Mouse (Mus musculus) hindbrain, embryonic 15.5 days (tissue): ENCODE results near the gene Hoxd11. TPM values are rescaled to one million over a fixed set of nuclear protein-coding genes. Genes with fewer than 3 reads are reported as not detected.

Source experiments
- ATAC-seq: fragments of 200-750 bp; cut with Nextera tagmentation; 2 replicates; pipeline ENCODE4 v1.8.0; 2017; ENCODE audit warnings: low read depth, moderate number of reproducible peaks, moderate TSS enrichment; ENCODE audit not compliant: low FRiP score
- H3K27ac ChIP-seq: fragments of 300-500 bp; sonication (generic); replicated peaks from 2 replicates; pipeline ENCODE4 v1.5.1; 2015; ENCODE audit warnings: mild to moderate bottlenecking, inconsistent platforms
- H3K27me3 ChIP-seq: fragments of 300-500 bp; sonication (generic); 2 replicates; pipeline ENCODE4 v1.6.1; 2015; ENCODE audit warnings: control low read depth, inconsistent platforms
- H3K36me3 ChIP-seq: fragments of 300-500 bp; sonication (generic); 2 replicates; pipeline ENCODE4 v1.6.1; 2015; ENCODE audit warnings: control low read depth, inconsistent platforms
- H3K4me1 ChIP-seq: fragments of 300-500 bp; sonication (generic); replicated peaks from 2 replicates; pipeline ENCODE4 v1.6.1; 2015; ENCODE audit warnings: control low read depth, inconsistent platforms
- H3K4me2 ChIP-seq: fragments of 300-500 bp; sonication (generic); 2 replicates; pipeline ENCODE4 v1.6.1; 2015; ENCODE audit warnings: moderate library complexity, mild to moderate bottlenecking, inconsistent platforms
- H3K4me3 ChIP-seq: fragments of 300-500 bp; sonication (generic); 2 replicates; pipeline ENCODE4 v1.5.1; 2015; ENCODE audit warnings: mild to moderate bottlenecking, inconsistent platforms
- H3K9ac ChIP-seq: fragments of 300-500 bp; sonication (generic); 2 replicates; pipeline ENCODE4 v1.6.1; 2015; ENCODE audit warnings: inconsistent platforms
- H3K9me3 ChIP-seq: fragments of 300-500 bp; sonication (generic); 2 replicates; pipeline ENCODE4 v1.6.1; 2016; ENCODE audit warnings: control low read depth, inconsistent platforms
- WGBS: fragments of 180-500 bp; shearing (Covaris S2); methylation state at CpG from one replicate; pipeline ENCODE4 v1.1.7; 2015; 5-methylcytosine and 5-hydroxymethylcytosine counted together
- polyA plus RNA-seq: library from polyadenylated mRNA; unstranded; fragments of >200 nt; fragmentation: Nextera tagmentation; extraction: Ambion mirVana; gene quantifications from 2 replicates; pipeline ENCODE4 v1.2.1, GENCODE M21; 2015

Gene Hoxd11
- polyA plus RNA-seq, 1 experiment from 2014 or later: not detected

- Histone ChIP-seq H3K9me3 (no peaks in the 10 kb centered on the region), H3K9ac (no peak overlapping the region), H3K4me3 (peak overlapping the region; percentile 34), H3K27me3 (peaks cover 81% of the 10 kb centered on the region), H3K36me3 (no peaks in the 10 kb centered on the region), H3K4me2 (no peak overlapping the region), H3K4me1 (peaks cover 12% of the 10 kb centered on the region), H3K27ac (no peak overlapping the region; the same call in 1 of the 2 replicates)
- 6% methylated on average over 19 of the region's 19 CpGs for WGBS
- ATAC-seq: no peak
Observed at GRCm38 (mm10) chr2:74713239-74714150, 34.1 kb downstream of the Hoxd11 start.

GRCm38 (mm10) chr2:74714156-74714789 lies 34.9 kb downstream of the Hoxd11 start:
- Histone ChIP-seq H3K4me1 (peaks cover 12% of the 10 kb centered on the region), H3K36me3 (no peaks in the 10 kb centered on the region), H3K4me2 (peak overlapping the region; percentile 66; the same call in 1 of the 2 replicates), H3K9me3 (no peaks in the 10 kb centered on the region), H3K9ac (no peak overlapping the region), H3K27me3 (peaks cover 81% of the 10 kb centered on the region), H3K4me3 (peak overlapping the region; percentile 34), H3K27ac (no peak overlapping the region; the same call in 1 of the 2 replicates)
- no peak for ATAC-seq
- WGBS: 6% methylated on average over 18 of the region's 18 CpGs

- H3K4me3 ChIP-seq: 0 out of 2 replicates have a peak overlapping the region, but pooled peaks have one; percentile 34
- peaks cover 80% of the 10 kb centered on the region for H3K27me3 ChIP-seq
- no peaks in the 10 kb centered on the region for H3K36me3 ChIP-seq
- WGBS: under 1% methylated on average over 14 of the region's 14 CpGs
- no peaks in the 10 kb centered on the region for H3K9me3 ChIP-seq
- no peak overlapping the region for H3K9ac ChIP-seq
- H3K27ac ChIP-seq: no peak overlapping the region
- peak overlapping the region; percentile 66 for H3K4me2 ChIP-seq
- H3K4me1 ChIP-seq: peaks cover 12% of the 10 kb centered on the region
- no peak; the same call in 1 of the 2 replicates for ATAC-seq
Observed at GRCm38 (mm10) chr2:74714881-74715280, 35.5 kb downstream of the Hoxd11 start.

GRCm38 (mm10) chr2:74715504-74716241 lies 36.3 kb downstream of the Hoxd11 start:
- 3% methylated on average over 26 of the region's 26 CpGs for WGBS
- peak overlapping the region; percentile 37 for H3K4me3 ChIP-seq
- H3K4me1 ChIP-seq: peaks cover 12% of the 10 kb centered on the region
- H3K36me3 ChIP-seq: no peaks in the 10 kb centered on the region
- H3K27ac ChIP-seq: no peak overlapping the region
- peak overlapping the region; percentile 66 for H3K4me2 ChIP-seq
- no peak overlapping the region for H3K9ac ChIP-seq
- peak; percentile 76 for ATAC-seq
- no peaks in the 10 kb centered on the region for H3K9me3 ChIP-seq
- H3K27me3 ChIP-seq: peaks cover 78% of the 10 kb centered on the region

- no peaks in the 10 kb centered on the region for H3K36me3 ChIP-seq
- no peaks in the 10 kb centered on the region for H3K9me3 ChIP-seq
- no peak overlapping the region for H3K4me2 ChIP-seq
- no peak for ATAC-seq
- WGBS: 10% methylated on average over 2 of the region's 2 CpGs
- no peak overlapping the region for H3K27ac ChIP-seq
- no peak overlapping the region for H3K9ac ChIP-seq
- H3K27me3 ChIP-seq: peaks cover 84% of the 10 kb centered on the region
- peaks cover 5% of the 10 kb centered on the region for H3K4me1 ChIP-seq
- no peak overlapping the region for H3K4me3 ChIP-seq
Observed at GRCm38 (mm10) chr2:74720384-74720783, 41.0 kb downstream of the Hoxd11 start.

- WGBS: 17% methylated on average over 5 of the region's 5 CpGs
- H3K9ac ChIP-seq: no peak overlapping the region
- 0 out of 2 replicates have a peak overlapping the region, but pooled peaks have one; percentile 6 for H3K4me2 ChIP-seq
- no peak overlapping the region for H3K4me3 ChIP-seq
- ATAC-seq: no peak
- H3K4me1 ChIP-seq: peaks cover under 1% of the 10 kb centered on the region
- peaks cover 79% of the 10 kb centered on the region for H3K27me3 ChIP-seq
- H3K9me3 ChIP-seq: no peaks in the 10 kb centered on the region
- no peak overlapping the region for H3K27ac ChIP-seq
- H3K36me3 ChIP-seq: no peaks in the 10 kb centered on the region
Observed at GRCm38 (mm10) chr2:74720955-74721491, 41.7 kb downstream of the Hoxd11 start.

GRCm38 (mm10) chr2:74721882-74722281 lies 42.5 kb downstream of the Hoxd11 start:
- H3K27ac ChIP-seq: no peak overlapping the region
- 0 out of 2 replicates have a peak overlapping the region, but pooled peaks have one; percentile 1 for H3K4me2 ChIP-seq
- H3K36me3 ChIP-seq: no peaks in the 10 kb centered on the region
- 13% methylated on average over 6 of the region's 6 CpGs for WGBS
- no peak overlapping the region for H3K9ac ChIP-seq
- no peak for ATAC-seq
- H3K4me3 ChIP-seq: no peak overlapping the region
- H3K9me3 ChIP-seq: no peaks in the 10 kb centered on the region
- H3K27me3 ChIP-seq: peaks cover 79% of the 10 kb centered on the region
- H3K4me1 ChIP-seq: peaks cover 9% of the 10 kb centered on the region

GRCm38 (mm10) chr2:74722949-74723348 lies 43.6 kb downstream of the Hoxd11 start:
- Histone ChIP-seq H3K9me3 (no peaks in the 10 kb centered on the region), H3K4me1 (peaks cover 16% of the 10 kb centered on the region), H3K4me3 (peak overlapping the region; percentile 4; the same call in 1 of the 2 replicates), H3K27me3 (peaks cover 75% of the 10 kb centered on the region), H3K27ac (no peak overlapping the region), H3K9ac (no peak overlapping the region), H3K36me3 (no peaks in the 10 kb centered on the region), H3K4me2 (peak overlapping the region; percentile 28)
- no peak for ATAC-seq
- 8% methylated on average over 8 of the region's 8 CpGs for WGBS

- Histone ChIP-seq H3K4me1 (peaks cover 16% of the 10 kb centered on the region), H3K27me3 (peaks cover 77% of the 10 kb centered on the region), H3K9ac (no peak overlapping the region), H3K4me2 (peak overlapping the region; percentile 28), H3K36me3 (no peaks in the 10 kb centered on the region), H3K9me3 (no peaks in the 10 kb centered on the region), H3K4me3 (no peak overlapping the region), H3K27ac (peak overlapping the region; percentile 56)
- 16% methylated on average over 7 of the region's 7 CpGs for WGBS
- no peak for ATAC-seq
Observed at GRCm38 (mm10) chr2:74724244-74725015, 45.1 kb downstream of the Hoxd11 start.

- Histone ChIP-seq H3K27ac (peak overlapping the region; percentile 78), H3K36me3 (no peaks in the 10 kb centered on the region), H3K9ac (peak overlapping the region; percentile 30; the same call in 1 of the 2 replicates), H3K4me2 (peak overlapping the region; percentile 60), H3K4me1 (peaks cover 16% of the 10 kb centered on the region), H3K27me3 (peaks cover 74% of the 10 kb centered on the region), H3K4me3 (peak overlapping the region; percentile 14), H3K9me3 (no peaks in the 10 kb centered on the region)
- ATAC-seq: no peak
- WGBS: 5% methylated on average over 17 of the region's 17 CpGs
Observed at GRCm38 (mm10) chr2:74725171-74725570, 45.8 kb downstream of the Hoxd11 start.

GRCm38 (mm10) chr2:74726551-74726950 lies 47.2 kb downstream of the Hoxd11 start, which contains the start of gene Gm28230:
Gene Gm28230 (plus strand): TSS chr2:74726728.
- H3K4me1 ChIP-seq: peaks cover 20% of the 10 kb centered on the region
- peaks cover 74% of the 10 kb centered on the region for H3K27me3 ChIP-seq
- no peaks in the 10 kb centered on the region for H3K36me3 ChIP-seq
- WGBS: 4% methylated on average over 5 of the region's 5 CpGs
- H3K9ac ChIP-seq: peak within 1 kb of the TSS; percentile 55
- peak within 1 kb of the TSS; percentile 85 for H3K27ac ChIP-seq
- H3K9me3 ChIP-seq: no peaks in the 10 kb centered on the region
- peak; percentile 49 for ATAC-seq
- H3K4me3 ChIP-seq: peak within 1 kb of the TSS; percentile 49
- peak within 1 kb of the TSS; percentile 60 for H3K4me2 ChIP-seq
